Mouse (Mus musculus): ENCODE measurements around the gene Xpo6. TPM values are rescaled to one million over a fixed set of nuclear protein-coding genes. Genes with fewer than 3 reads are reported as not detected.
A peak's percentile ranks its signal among the peaks of the same experiment; 100 is the strongest.

Xpo6 gene
- polyA plus RNA-seq, 1 experiment, result 83.9 TPM

- H3K9me3 ChIP-seq, result no peaks in the 10 kb centered on the region
- no peak for TF ChIP-seq FLI1 (IDR thresholded peaks at IDR 0.05; ENCODE audit: low read length)
- TF ChIP-seq GATA1 (IDR thresholded peaks at IDR 0.05; ENCODE audit: borderline replicate concordance, low read length), result no peak
- H3K4me1 ChIP-seq, result no peaks in the 10 kb centered on the region
- peaks cover 98% of the 10 kb centered on the region for H3K36me3 ChIP-seq (replicated peaks; ENCODE audit: low read length)
- H3K4me3 ChIP-seq (replicated peaks), result no peak overlapping the region
- H3K27me3 ChIP-seq (replicated peaks), result no peaks in the 10 kb centered on the region
These were observed 89.1 kb downstream of the Xpo6 start for GRCm38 (mm10) chr7:126111230-126111629.

GRCm38 (mm10) chr7:126109898-126110297 is 90.4 kb downstream of the Xpo6 start:
- no peaks in the 10 kb centered on the region for H3K4me1 ChIP-seq
- H3K9me3 ChIP-seq, result no peaks in the 10 kb centered on the region
- H3K36me3 ChIP-seq (replicated peaks; ENCODE audit: low read length), result peaks cover 98% of the 10 kb centered on the region
- H3K4me3 ChIP-seq (replicated peaks), result no peak overlapping the region
- no peaks in the 10 kb centered on the region for H3K27me3 ChIP-seq (replicated peaks)
- no peak for TF ChIP-seq FLI1 (IDR thresholded peaks at IDR 0.05; ENCODE audit: low read length)
- no peak for TF ChIP-seq GATA1 (IDR thresholded peaks at IDR 0.05; ENCODE audit: borderline replicate concordance, low read length)

- no peak for TF ChIP-seq GATA1 (IDR thresholded peaks at IDR 0.05; ENCODE audit: borderline replicate concordance, low read length)
- no peak for TF ChIP-seq FLI1 (IDR thresholded peaks at IDR 0.05; ENCODE audit: low read length)
- Histone ChIP-seq H3K4me3 (replicated peaks) (no peak overlapping the region), H3K36me3 (replicated peaks; ENCODE audit: low read length) (peaks cover 91% of the 10 kb centered on the region), H3K27me3 (replicated peaks) (no peaks in the 10 kb centered on the region), H3K4me1 (peaks cover 41% of the 10 kb centered on the region), H3K9me3 (no peaks in the 10 kb centered on the region)
These were observed 99.9 kb downstream of the Xpo6 start for GRCm38 (mm10) chr7:126100440-126100839.

- peaks cover 85% of the 10 kb centered on the region for H3K36me3 ChIP-seq (replicated peaks; ENCODE audit: low read length)
- H3K27me3 ChIP-seq (replicated peaks), result no peaks in the 10 kb centered on the region
- TF ChIP-seq FLI1 (IDR thresholded peaks at IDR 0.05; ENCODE audit: low read length) (no peak), GATA1 (IDR thresholded peaks at IDR 0.05; ENCODE audit: borderline replicate concordance, low read length) (no peak)
These were observed 100.5 kb downstream of the Xpo6 start for GRCm38 (mm10) chr7:126099835-126100234.

GRCm38 (mm10) chr7:126099163-126099775 is 101.0 kb downstream of the Xpo6 start:
- no peaks in the 10 kb centered on the region for H3K27me3 ChIP-seq (replicated peaks)
- peaks cover 79% of the 10 kb centered on the region for H3K36me3 ChIP-seq (replicated peaks; ENCODE audit: low read length)
- H3K4me3 ChIP-seq (replicated peaks), result no peak overlapping the region

More at GRCm38 (mm10) chr7:126099835-126100234, 100.5 kb downstream of the Xpo6 start:
- peaks cover 47% of the 10 kb centered on the region for H3K4me1 ChIP-seq
- no peaks in the 10 kb centered on the region for H3K9me3 ChIP-seq
- H3K4me3 ChIP-seq (replicated peaks), result no peak overlapping the region

GRCm38 (mm10) chr7:126097219-126097915 is 102.9 kb downstream of the Xpo6 start:
- peaks cover 2% of the 10 kb centered on the region for H3K27me3 ChIP-seq (replicated peaks)
- H3K9me3 ChIP-seq, result no peaks in the 10 kb centered on the region
- H3K4me3 ChIP-seq (replicated peaks), result peak overlapping the region; percentile 72
- peaks cover 65% of the 10 kb centered on the region for H3K4me1 ChIP-seq
- no peak for TF ChIP-seq FLI1 (IDR thresholded peaks at IDR 0.05; ENCODE audit: low read length)
- no peak for TF ChIP-seq GATA1 (IDR thresholded peaks at IDR 0.05; ENCODE audit: borderline replicate concordance, low read length)
- peaks cover 61% of the 10 kb centered on the region for H3K36me3 ChIP-seq (replicated peaks; ENCODE audit: low read length)

More at GRCm38 (mm10) chr7:126099163-126099775, 101.0 kb downstream of the Xpo6 start:
- Histone ChIP-seq H3K9me3 (no peaks in the 10 kb centered on the region), H3K4me1 (peaks cover 50% of the 10 kb centered on the region)
- no peak for TF ChIP-seq FLI1 (IDR thresholded peaks at IDR 0.05; ENCODE audit: low read length)
- no peak for TF ChIP-seq GATA1 (IDR thresholded peaks at IDR 0.05; ENCODE audit: borderline replicate concordance, low read length)

- peak overlapping the region; percentile 44 for H3K4me3 ChIP-seq (replicated peaks)
- no peaks in the 10 kb centered on the region for H3K9me3 ChIP-seq
- peaks cover 2% of the 10 kb centered on the region for H3K27me3 ChIP-seq (replicated peaks)
- H3K4me1 ChIP-seq, result peaks cover 65% of the 10 kb centered on the region
- H3K36me3 ChIP-seq (replicated peaks; ENCODE audit: low read length), result peaks cover 53% of the 10 kb centered on the region
- TF ChIP-seq FLI1 (IDR thresholded peaks at IDR 0.05; ENCODE audit: low read length), result no peak
- TF ChIP-seq GATA1 (IDR thresholded peaks at IDR 0.05; ENCODE audit: borderline replicate concordance, low read length), result no peak
These were observed 103.7 kb downstream of the Xpo6 start for GRCm38 (mm10) chr7:126096596-126096995.

- Histone ChIP-seq H3K9me3 (no peaks in the 10 kb centered on the region), H3K27me3 (replicated peaks) (peaks cover 9% of the 10 kb centered on the region), H3K4me3 (replicated peaks) (no peak overlapping the region), H3K36me3 (replicated peaks; ENCODE audit: low read length) (peaks cover 34% of the 10 kb centered on the region), H3K4me1 (peaks cover 77% of the 10 kb centered on the region)
- TF ChIP-seq GATA1 (IDR thresholded peaks at IDR 0.05; ENCODE audit: borderline replicate concordance, low read length) (no peak), FLI1 (IDR thresholded peaks at IDR 0.05; ENCODE audit: low read length) (no peak)
These were observed 105.6 kb downstream of the Xpo6 start for GRCm38 (mm10) chr7:126094738-126095137.

- peaks cover 9% of the 10 kb centered on the region for H3K27me3 ChIP-seq (replicated peaks)
- H3K4me3 ChIP-seq (replicated peaks), result no peak overlapping the region
- H3K9me3 ChIP-seq, result no peaks in the 10 kb centered on the region
- no peak for TF ChIP-seq FLI1 (IDR thresholded peaks at IDR 0.05; ENCODE audit: low read length)
- TF ChIP-seq GATA1 (IDR thresholded peaks at IDR 0.05; ENCODE audit: borderline replicate concordance, low read length), result no peak
- H3K36me3 ChIP-seq (replicated peaks; ENCODE audit: low read length), result peaks cover 21% of the 10 kb centered on the region
- H3K4me1 ChIP-seq, result peaks cover 65% of the 10 kb centered on the region
These were observed 107.1 kb downstream of the Xpo6 start for GRCm38 (mm10) chr7:126093162-126093561.

- TF ChIP-seq GATA1 (IDR thresholded peaks at IDR 0.05; ENCODE audit: borderline replicate concordance, low read length), result no peak
- H3K4me1 ChIP-seq, result peaks cover 56% of the 10 kb centered on the region
- H3K9me3 ChIP-seq, result no peaks in the 10 kb centered on the region
- peak overlapping the region; percentile 38 for H3K4me3 ChIP-seq (replicated peaks)
- no peaks in the 10 kb centered on the region for H3K36me3 ChIP-seq (replicated peaks; ENCODE audit: low read length)
- H3K27me3 ChIP-seq (replicated peaks), result peaks cover 36% of the 10 kb centered on the region
These were observed 110.5 kb downstream of the Xpo6 start for GRCm38 (mm10) chr7:126089782-126090181.
